Mouse (Mus musculus): ENCODE measurements around the gene Hivep2. TPM values are rescaled to one million over a fixed set of nuclear protein-coding genes. Genes with fewer than 3 reads are reported as not detected.

The Hivep2 gene
- total RNA-seq, 2 experiments from 2014 or later: 20.8 to 32.4 TPM

GRCm38 (mm10) chr10:14020253-14020652 lies 54.4 kb downstream of the Hivep2 start:
- no peak for DNase-seq

DNA sequence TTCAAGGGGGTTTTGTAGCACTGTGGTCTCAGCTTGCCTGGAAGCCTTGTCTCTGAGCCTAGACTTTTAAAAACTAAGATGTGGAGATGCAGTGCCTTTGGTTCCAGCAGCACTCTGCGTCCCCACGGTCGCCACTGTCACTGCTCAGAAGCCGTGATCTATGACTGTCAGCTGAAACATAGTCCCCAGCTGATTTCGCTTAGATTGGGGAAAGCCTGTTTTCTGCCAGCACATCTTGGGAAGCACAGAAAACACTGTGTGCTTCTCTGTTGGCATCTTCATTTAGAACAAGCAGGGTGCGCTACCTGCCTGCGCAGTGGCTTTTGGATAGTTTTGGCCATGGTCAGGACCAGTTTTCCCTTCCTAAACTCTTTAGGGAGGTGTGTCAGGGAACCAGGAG lies 59.1 kb downstream of the Hivep2 start:
- no peak for DNase-seq

DNA sequence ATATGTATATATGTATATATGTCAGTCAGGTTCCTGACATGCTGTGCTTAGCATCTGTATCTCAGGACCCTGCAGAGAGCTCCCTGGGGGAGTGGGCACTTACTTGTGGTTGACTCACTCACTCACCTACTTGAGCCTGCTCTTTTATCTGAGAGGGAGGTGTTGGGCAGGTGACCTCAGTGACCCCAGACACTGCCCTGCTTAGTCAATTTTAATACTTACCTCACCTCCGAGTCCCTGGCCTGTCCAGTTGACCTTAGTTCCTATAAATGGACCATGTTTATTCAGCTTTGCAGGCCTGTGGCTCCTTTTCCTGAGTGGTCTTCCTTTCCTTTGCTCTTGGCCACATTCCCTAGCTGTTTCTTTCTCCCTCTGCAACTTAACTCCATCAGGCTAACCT lies 61.9 kb downstream of the Hivep2 start:
- DNase-seq: no peak

- DNase-seq: no peak
Measured at GRCm38 (mm10) chr10:14028956-14029355, 63.1 kb downstream of the Hivep2 start.

- no peak for DNase-seq
Measured at GRCm38 (mm10) chr10:14030458-14031035, 64.7 kb downstream of the Hivep2 start.

DNA sequence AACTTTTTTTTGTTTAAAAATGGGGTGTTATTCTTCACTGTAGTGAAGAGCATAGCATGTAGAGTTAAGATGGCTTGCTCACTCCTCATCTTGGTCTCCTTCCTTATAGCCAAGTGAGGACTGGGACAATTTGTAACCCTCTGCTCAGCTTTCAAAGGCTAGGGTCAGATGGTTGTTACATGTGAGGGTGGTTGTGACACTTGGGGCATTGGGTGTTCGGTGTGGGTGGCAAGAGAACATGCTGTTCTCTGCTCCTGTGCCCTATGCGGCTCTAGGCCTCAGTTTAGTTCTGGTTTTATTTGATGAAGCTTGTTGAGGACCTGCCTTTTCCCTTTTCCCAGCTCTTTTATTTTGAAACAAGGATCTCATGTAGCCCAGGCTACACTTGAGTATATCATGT lies 66.7 kb downstream of the Hivep2 start:
- no peak for DNase-seq

GRCm38 (mm10) chr10:14034046-14034445 lies 68.2 kb downstream of the Hivep2 start:
- no peak for DNase-seq

GRCm38 (mm10) chr10:14034790-14035189 lies 68.9 kb downstream of the Hivep2 start:
- no peak for DNase-seq

DNA sequence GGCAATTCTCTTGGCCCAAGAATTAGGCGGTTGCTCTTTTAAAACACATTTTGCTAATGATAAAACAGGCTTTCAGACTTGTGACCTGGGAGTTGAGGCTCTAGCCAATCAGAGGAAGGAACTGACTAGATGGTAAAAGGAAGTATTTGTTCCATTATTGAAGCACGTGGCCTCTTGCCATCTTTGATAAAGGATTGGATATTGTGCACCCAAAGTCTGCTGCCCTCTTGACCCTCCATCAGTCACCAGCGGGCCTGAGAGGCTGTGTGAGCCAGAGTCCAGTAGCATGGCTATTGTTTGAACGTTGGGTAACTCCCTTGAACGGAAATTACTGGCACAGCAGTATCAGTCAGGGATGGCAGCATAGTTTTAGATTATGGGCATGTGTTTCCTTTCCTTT lies 69.7 kb downstream of the Hivep2 start:
- DNase-seq: no peak

DNA sequence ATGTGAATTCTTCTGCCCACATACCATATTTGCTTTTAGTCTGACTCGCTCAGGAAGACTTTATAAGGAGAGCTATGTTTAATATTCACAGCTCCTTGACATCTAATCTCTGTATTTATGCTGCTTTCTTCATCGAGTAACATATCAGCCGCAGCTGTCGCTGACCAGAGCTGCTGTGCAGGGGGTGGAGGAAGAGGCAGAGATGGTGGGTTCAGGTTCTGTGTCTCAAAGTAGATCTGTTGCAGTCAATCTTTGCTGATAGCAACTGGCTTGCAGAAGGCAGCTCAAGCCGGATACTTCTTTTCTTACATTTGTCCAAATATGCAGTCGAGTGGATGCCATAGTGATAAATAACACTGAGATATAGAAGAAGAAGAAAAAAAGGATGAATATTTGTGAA lies 70.6 kb downstream of the Hivep2 start:
- DNase-seq: no peak

- no peak for DNase-seq
Measured at GRCm38 (mm10) chr10:14037977-14038489, 72.2 kb downstream of the Hivep2 start.

- DNase-seq: no peak
Measured at GRCm38 (mm10) chr10:14040716-14041470, 75.0 kb downstream of the Hivep2 start.

GRCm38 (mm10) chr10:14041606-14042005 lies 75.7 kb downstream of the Hivep2 start:
- DNase-seq: no peak

DNA sequence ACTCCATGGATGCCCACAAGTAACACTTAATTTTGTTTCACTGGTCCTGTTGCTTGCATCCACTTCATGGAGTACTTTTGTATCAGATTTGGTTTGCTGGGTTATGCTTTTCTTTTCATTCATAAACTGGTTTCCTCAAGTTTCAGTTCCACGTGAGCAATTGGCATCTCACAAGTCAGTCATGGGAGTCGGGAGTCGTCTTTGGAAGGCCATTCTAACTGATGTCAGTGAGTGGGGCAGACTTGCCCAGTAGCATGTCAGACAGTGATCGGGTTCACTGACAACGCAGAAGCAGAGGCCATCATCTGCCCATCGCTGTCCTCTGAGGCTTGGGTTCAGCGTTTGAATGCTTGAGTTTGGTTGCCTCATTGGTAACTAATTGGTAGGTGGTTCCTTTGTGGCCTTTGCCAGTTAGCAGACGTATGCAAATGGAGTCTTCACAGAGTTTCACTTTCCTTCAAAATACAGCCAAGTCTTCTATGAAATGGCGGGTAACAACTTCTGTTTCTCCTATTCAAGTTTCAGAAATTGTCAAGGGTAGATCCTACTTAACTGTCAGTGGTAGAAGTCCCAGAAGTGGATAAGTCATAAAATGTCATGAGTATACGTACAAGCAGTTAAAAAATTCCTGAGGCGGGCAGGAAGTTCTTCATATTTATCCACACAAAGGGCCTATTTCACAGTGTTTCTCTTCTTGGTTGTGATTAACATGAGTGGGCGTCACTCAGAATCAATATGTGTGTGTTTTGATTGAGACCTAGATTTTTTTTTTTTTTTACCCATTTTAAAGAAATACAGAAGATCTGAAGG lies 76.9 kb downstream of the Hivep2 start:
- no peak for DNase-seq

DNA sequence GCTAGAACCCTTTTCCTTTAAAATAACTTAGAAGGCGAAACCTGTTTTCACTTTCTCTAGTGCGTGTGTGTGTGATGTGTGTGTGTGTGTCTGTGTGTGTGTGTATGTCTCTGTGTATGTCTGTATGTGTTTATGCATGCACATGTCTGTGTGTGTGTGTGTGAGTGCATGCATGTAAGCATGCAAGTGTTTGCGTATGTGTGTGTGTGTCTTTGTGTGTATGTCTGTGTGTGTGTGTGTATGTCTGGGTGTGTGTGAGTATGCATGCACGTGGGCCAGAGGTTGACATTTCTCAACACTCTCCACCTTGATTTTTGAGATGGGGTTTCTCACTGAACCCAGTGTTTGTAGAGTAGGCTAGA lies 77.5 kb downstream of the Hivep2 start:
- no peak for DNase-seq

DNA sequence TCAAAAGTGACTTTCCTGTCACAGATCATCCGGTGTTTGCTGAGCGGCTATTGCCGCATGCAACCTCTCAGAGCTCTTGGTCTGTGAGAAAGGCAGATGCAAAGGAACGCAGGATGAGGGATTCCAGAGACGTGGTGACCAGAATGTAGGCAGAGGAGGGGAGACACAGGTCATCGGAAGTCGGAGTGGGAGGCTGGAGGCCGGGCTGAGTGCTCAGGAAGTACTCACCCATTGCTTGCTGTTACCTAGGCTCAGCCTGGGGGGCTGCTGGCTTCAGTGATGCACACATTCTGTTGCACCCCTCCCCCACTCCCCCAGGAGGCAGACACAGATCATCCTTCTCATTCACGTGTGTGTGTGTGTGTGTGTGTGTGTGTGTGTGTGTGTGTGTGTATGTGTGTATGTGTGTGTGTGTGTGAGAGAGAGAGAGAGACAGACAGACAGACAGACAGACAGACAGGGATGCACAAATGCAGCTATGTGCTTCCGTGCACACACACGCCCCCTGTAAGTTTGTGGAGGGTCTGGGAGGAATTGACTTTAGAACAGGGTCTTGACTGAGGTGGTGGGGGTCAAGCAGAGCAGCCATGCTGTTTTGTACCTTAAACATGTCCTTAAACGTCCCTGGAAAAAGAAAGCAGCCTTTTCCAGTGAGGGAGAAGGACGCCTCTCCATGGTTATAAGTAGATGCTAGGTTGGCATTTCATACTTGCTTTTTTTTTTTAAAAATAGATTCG lies 78.3 kb downstream of the Hivep2 start:
- no peak for DNase-seq

- DNase-seq: no peak
Measured at GRCm38 (mm10) chr10:14044783-14045392, 79.0 kb downstream of the Hivep2 start.

- no peak for DNase-seq
Measured at GRCm38 (mm10) chr10:14045745-14046144, 79.9 kb downstream of the Hivep2 start.

- no peak for DNase-seq
Measured at GRCm38 (mm10) chr10:14046171-14046651, 80.3 kb downstream of the Hivep2 start.

GRCm38 (mm10) chr10:14046935-14047334 lies 81.1 kb downstream of the Hivep2 start:
- peak; percentile 50 for DNase-seq

GRCm38 (mm10) chr10:14047661-14048060 lies 81.8 kb downstream of the Hivep2 start:
- no peak for DNase-seq

All from adrenal gland, postnatal 10 days (tissue).